Mouse (Mus musculus) skeletal muscle tissue, postnatal 0 days (tissue): ENCODE results near the gene Pgr15l. TPM values are rescaled to one million over a fixed set of nuclear protein-coding genes. Genes with fewer than 3 reads are reported as not detected.

Experiments used
- polyA plus RNA-seq: library from polyadenylated mRNA; unstranded; fragments of >200 nt; fragmentation: Nextera tagmentation; extraction: Ambion mirVana; gene quantifications from 2 replicates; pipeline ENCODE4 v1.2.1, GENCODE M21; 2015

Gene Pgr15l
- not detected in 2 replicates for polyA plus RNA-seq

GRCm38 (mm10) chrX:97072369-97072768 is at the start of gene Pgr15l:
Gene Pgr15l, plus strand, starts transcription at chrX:97072596.

